Mouse (Mus musculus) myocyte (in vitro differentiated cells): ENCODE measurements around the gene Stxbp5. TPM values are rescaled to one million over a fixed set of nuclear protein-coding genes. Genes with fewer than 3 reads are reported as not detected.

ENCODE experiments used
- H3K27me3 ChIP-seq: one replicate; pipeline ENCODE4 v1.6.1; 2011; ENCODE audit not compliant: control insufficient read depth, insufficient read depth, insufficient read length
- H3K36me3 ChIP-seq: one replicate; pipeline ENCODE4 v1.6.1; 2011; ENCODE audit not compliant: control insufficient read depth, insufficient read depth
- H3K4me2 ChIP-seq: one replicate; pipeline ENCODE4 v1.6.1; 2011; ENCODE audit warnings: low read depth, control low read depth
- H3K4me3 ChIP-seq: one replicate; pipeline ENCODE4 v1.5.1; 2011; ENCODE audit warnings: mild to moderate bottlenecking, control low read depth, moderate library complexity
- H3K79me2 ChIP-seq: one replicate; pipeline ENCODE4 v1.6.1; 2011; ENCODE audit not compliant: control insufficient read depth, insufficient read depth
- H3ac ChIP-seq: one replicate; pipeline ENCODE4 v1.6.1; 2011; ENCODE audit not compliant: control insufficient read depth, insufficient read length
- CEBPB ChIP-seq: IDR thresholded peaks from 2 replicates; pipeline ENCODE4 v1.6.1; 2011; ENCODE audit warnings: mild to moderate bottlenecking, moderate library complexity; ENCODE audit not compliant: poor library complexity, insufficient read depth, severe bottlenecking
- E2F4 ChIP-seq: IDR thresholded peaks from one replicate; pipeline ENCODE4 v1.6.1; 2011; ENCODE audit warnings: mild to moderate bottlenecking, control low read depth, moderate library complexity; ENCODE audit not compliant: insufficient read depth
- MAX ChIP-seq: IDR thresholded peaks from one replicate; pipeline ENCODE4 v1.6.1; 2011; ENCODE audit warnings: low read depth, mild to moderate bottlenecking, control low read depth
- MYOD1 ChIP-seq, 3 experiments: IDR thresholded peaks; one replicate each; pipeline ENCODE4 v1.6.1; 2011; ENCODE audit warnings: control low read depth in 2 of 3, low read depth in 2 of 3, mild to moderate bottlenecking in 2 of 3, moderate library complexity in 1 of 3; ENCODE audit not compliant: insufficient read length in 2 of 3, control insufficient read depth in 1 of 3
- MYOG ChIP-seq, 3 experiments: IDR thresholded peaks; one replicate each; pipeline ENCODE4 v1.6.1; 2011; ENCODE audit warnings: control low read depth in 2 of 3, low read depth in 2 of 3, mild to moderate bottlenecking in 2 of 3; ENCODE audit not compliant: insufficient read length in 2 of 3, control insufficient read depth in 1 of 3, insufficient read depth in 1 of 3
- POLR2A ChIP-seq: IDR thresholded peaks from one replicate; pipeline ENCODE4 v1.6.1; 2011; ENCODE audit warnings: low read depth, mild to moderate bottlenecking, control low read depth, moderate library complexity; ENCODE audit not compliant: insufficient read length
- POLR2AphosphoS2 ChIP-seq: IDR thresholded peaks from one replicate; pipeline ENCODE4 v1.6.1; 2011; ENCODE audit warnings: low read depth, control low read depth; ENCODE audit not compliant: insufficient read length
- REST ChIP-seq: IDR thresholded peaks from one replicate; pipeline ENCODE4 v1.6.1; 2011; ENCODE audit warnings: mild to moderate bottlenecking, control low read depth, moderate library complexity; ENCODE audit not compliant: insufficient read depth, insufficient read length
- SRF ChIP-seq: IDR thresholded peaks from one replicate; pipeline ENCODE4 v1.6.1; 2011; ENCODE audit warnings: low read depth; ENCODE audit not compliant: control insufficient read depth, insufficient read length
- TCF12 ChIP-seq: IDR thresholded peaks from one replicate; pipeline ENCODE4 v1.6.1; 2011; ENCODE audit warnings: mild to moderate bottlenecking, control low read depth; ENCODE audit not compliant: poor library complexity, insufficient read depth, severe bottlenecking
- TCF3 ChIP-seq: IDR thresholded peaks from one replicate; pipeline ENCODE4 v1.6.1; 2011; ENCODE audit warnings: low read depth, control low read depth; ENCODE audit not compliant: insufficient read length
- USF1 ChIP-seq: IDR thresholded peaks from one replicate; pipeline ENCODE4 v1.6.1; 2011; ENCODE audit warnings: low read depth, mild to moderate bottlenecking, control low read depth, moderate library complexity
- polyA plus RNA-seq: library from polyadenylated mRNA; unstranded; fragments of >200 nt; fragmentation: generic; extraction: Trizol; gene quantifications from one replicate; pipeline ENCODE4 v1.2.1, GENCODE M21; 2012; ENCODE audit warnings: missing spikeins

Gene Stxbp5
- polyA plus RNA-seq, 1 experiment = 4.2 TPM

- Histone ChIP-seq H3K4me3 (no peak overlapping the region), H3ac (no peak overlapping the region), H3K4me2 (no peak overlapping the region), H3K36me3 (no peaks in the 10 kb centered on the region), H3K79me2 (no peaks in the 10 kb centered on the region), H3K27me3 (no peaks in the 10 kb centered on the region)
- TF ChIP-seq POLR2AphosphoS2 = no peak
- no peak for TF ChIP-seq REST
- TF ChIP-seq TCF3 = no peak
- no peak for TF ChIP-seq USF1
- TF ChIP-seq MAX = no peak
- no peak for TF ChIP-seq CEBPB
- no peak for TF ChIP-seq MYOD1 (IDR thresholded peaks at IDR 0.05; ENCODE audit: control insufficient read depth in 1 of 3, insufficient read length in 2 of 3, low read depth in 2 of 3)
- no peak for TF ChIP-seq SRF
- no peak for TF ChIP-seq TCF12
- TF ChIP-seq POLR2A = no peak
- no peak for TF ChIP-seq E2F4
- no peak for TF ChIP-seq MYOG (IDR thresholded peaks at IDR 0.05; ENCODE audit: control insufficient read depth in 1 of 3, insufficient read depth in 1 of 3, insufficient read length in 2 of 3, low read depth in 2 of 3)
Measured at GRCm38 (mm10) chr10:9813926-9814325, 87.0 kb downstream of the Stxbp5 start.

DNA sequence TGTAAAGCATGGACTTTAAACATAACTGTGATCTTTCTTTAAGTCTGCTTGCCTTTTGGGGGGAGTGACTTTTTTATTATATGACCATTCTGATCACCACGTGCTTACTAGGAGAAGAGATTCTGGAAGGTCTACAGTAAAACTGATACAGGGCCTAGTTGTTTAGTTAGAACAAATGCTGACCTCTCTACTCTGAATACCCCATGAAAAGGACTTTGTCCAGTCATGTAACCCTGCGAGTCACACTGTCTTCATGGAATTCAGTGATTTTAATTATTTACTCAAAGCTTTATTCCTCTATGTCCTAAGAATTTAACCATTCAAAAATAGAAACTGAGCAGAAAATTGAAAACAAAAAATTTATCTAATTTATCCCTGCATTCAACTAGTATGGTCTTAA lies 93.3 kb downstream of the Stxbp5 start:
- no peaks in the 10 kb centered on the region for H3K27me3 ChIP-seq

GRCm38 (mm10) chr10:9805341-9805740 lies 95.5 kb downstream of the Stxbp5 start:
- no peaks in the 10 kb centered on the region for H3K36me3 ChIP-seq
- H3ac ChIP-seq = no peak overlapping the region
- no peak overlapping the region for H3K4me3 ChIP-seq
- no peak overlapping the region for H3K4me2 ChIP-seq
- H3K27me3 ChIP-seq = no peaks in the 10 kb centered on the region
- TF ChIP-seq POLR2AphosphoS2 = no peak
- H3K79me2 ChIP-seq = no peaks in the 10 kb centered on the region

More for the DNA sequence above, 93.3 kb downstream of the Stxbp5 start:
- H3ac ChIP-seq = no peak overlapping the region
- H3K79me2 ChIP-seq = no peaks in the 10 kb centered on the region
- TF ChIP-seq CEBPB (no peak), MYOG (IDR thresholded peaks at IDR 0.05; ENCODE audit: control insufficient read depth in 1 of 3, insufficient read depth in 1 of 3, insufficient read length in 2 of 3, low read depth in 2 of 3) (no peak), TCF12 (no peak), REST (no peak), TCF3 (no peak), USF1 (no peak), MYOD1 (IDR thresholded peaks at IDR 0.05; ENCODE audit: control insufficient read depth in 1 of 3, insufficient read length in 2 of 3, low read depth in 2 of 3) (no peak), E2F4 (no peak), MAX (no peak), SRF (no peak), POLR2A (no peak)
- H3K4me2 ChIP-seq = no peak overlapping the region
- no peaks in the 10 kb centered on the region for H3K36me3 ChIP-seq
- H3K4me3 ChIP-seq = no peak overlapping the region

GRCm38 (mm10) chr10:9803126-9803525 lies 97.8 kb downstream of the Stxbp5 start:
- Histone ChIP-seq H3K4me3 (no peak overlapping the region), H3K36me3 (no peaks in the 10 kb centered on the region), H3K27me3 (no peaks in the 10 kb centered on the region), H3K4me2 (no peak overlapping the region), H3K79me2 (no peaks in the 10 kb centered on the region), H3ac (no peak overlapping the region)
- no peak for TF ChIP-seq CEBPB
- no peak for TF ChIP-seq REST
- no peak for TF ChIP-seq POLR2AphosphoS2
- TF ChIP-seq TCF3 = no peak
- TF ChIP-seq SRF = no peak
- TF ChIP-seq TCF12 = no peak
- no peak for TF ChIP-seq POLR2A
- no peak for TF ChIP-seq USF1
- no peak for TF ChIP-seq MAX
- no peak for TF ChIP-seq MYOG (IDR thresholded peaks at IDR 0.05; ENCODE audit: control insufficient read depth in 1 of 3, insufficient read depth in 1 of 3, insufficient read length in 2 of 3, low read depth in 2 of 3)
- no peak for TF ChIP-seq MYOD1 (IDR thresholded peaks at IDR 0.05; ENCODE audit: control insufficient read depth in 1 of 3, insufficient read length in 2 of 3, low read depth in 2 of 3)
- no peak for TF ChIP-seq E2F4

GRCm38 (mm10) chr10:9801571-9801970 lies 99.3 kb downstream of the Stxbp5 start:
- no peak for TF ChIP-seq TCF12
- no peak overlapping the region for H3K4me3 ChIP-seq
- H3K27me3 ChIP-seq = no peaks in the 10 kb centered on the region
- H3K36me3 ChIP-seq = peaks cover 11% of the 10 kb centered on the region
- H3K4me2 ChIP-seq = no peak overlapping the region
- H3ac ChIP-seq = no peak overlapping the region
- H3K79me2 ChIP-seq = no peaks in the 10 kb centered on the region
